Mouse (Mus musculus): ENCODE measurements at regions not wholly inside any gene's neighbourhood (a gene's known extent, or its start where the extent isn't known, plus 50 kb on each side); places are given as distances from the start of the nearest gene placed in this dataset.

- no peak for TF ChIP-seq POLR2A (IDR thresholded peaks at IDR 0.05; ENCODE audit: low read depth, low read length)
- no peak for TF ChIP-seq CTCF (IDR thresholded peaks at IDR 0.05; ENCODE audit: extremely low read depth, insufficient read depth, insufficient read length, insufficient replicate concordance)
- DNase-seq (ENCODE audit: low read depth in 1 of 2, low spot score in 2 of 2) = no peak
- no peak overlapping the region for H3K27ac ChIP-seq (ENCODE audit: insufficient read depth, low read length)
- no peaks in the 10 kb centered on the region for H3K27me3 ChIP-seq (ENCODE audit: control insufficient read depth, insufficient read depth, low read length)
- no peaks in the 10 kb centered on the region for H3K36me3 ChIP-seq (ENCODE audit: control insufficient read depth, insufficient read depth, low read length)
- H3K4me1 ChIP-seq (ENCODE audit: control insufficient read depth, insufficient read depth, insufficient read length) = no peaks in the 10 kb centered on the region; the same call in 1 of the 2 replicates
- no peak overlapping the region for H3K4me3 ChIP-seq (ENCODE audit: extremely low read depth, insufficient read depth, insufficient read length)
Observed at GRCm38 (mm10) chr3:21479846-21480245, 596.6 kb upstream of the Tbl1xr1 start.

GRCm38 (mm10) chr3:21484052-21484451 lies 592.4 kb upstream of the Tbl1xr1 start:
- H3K4me1 ChIP-seq (ENCODE audit: control insufficient read depth, insufficient read depth, insufficient read length) = no peaks in the 10 kb centered on the region; the same call in 1 of the 2 replicates
- no peak for TF ChIP-seq POLR2A (IDR thresholded peaks at IDR 0.05; ENCODE audit: low read depth, low read length)
- TF ChIP-seq CTCF (IDR thresholded peaks at IDR 0.05; ENCODE audit: extremely low read depth, insufficient read depth, insufficient read length, insufficient replicate concordance) = no peak
- no peaks in the 10 kb centered on the region for H3K36me3 ChIP-seq (ENCODE audit: control insufficient read depth, insufficient read depth, low read length)
- WGBS = 74% methylated on average over 2 of the region's 2 CpGs
- no peak for DNase-seq (ENCODE audit: low read depth in 1 of 2, low spot score in 2 of 2)
- H3K27ac ChIP-seq (ENCODE audit: insufficient read depth, low read length) = no peak overlapping the region
- no peaks in the 10 kb centered on the region for H3K27me3 ChIP-seq (ENCODE audit: control insufficient read depth, insufficient read depth, low read length)
- H3K4me3 ChIP-seq (ENCODE audit: extremely low read depth, insufficient read depth, insufficient read length) = no peak overlapping the region

- Histone ChIP-seq H3K4me1 (ENCODE audit: control insufficient read depth, insufficient read depth, insufficient read length) (no peaks in the 10 kb centered on the region; the same call in 1 of the 2 replicates), H3K4me3 (ENCODE audit: extremely low read depth, insufficient read depth, insufficient read length) (no peak overlapping the region), H3K27ac (ENCODE audit: insufficient read depth, low read length) (no peak overlapping the region), H3K36me3 (ENCODE audit: control insufficient read depth, insufficient read depth, low read length) (no peaks in the 10 kb centered on the region), H3K27me3 (ENCODE audit: control insufficient read depth, insufficient read depth, low read length) (no peaks in the 10 kb centered on the region)
- no peak for DNase-seq (ENCODE audit: low read depth in 1 of 2, low spot score in 2 of 2)
- TF ChIP-seq CTCF (IDR thresholded peaks at IDR 0.05; ENCODE audit: extremely low read depth, insufficient read depth, insufficient read length, insufficient replicate concordance) (no peak), POLR2A (IDR thresholded peaks at IDR 0.05; ENCODE audit: low read depth, low read length) (no peak)
Observed at GRCm38 (mm10) chr3:21485454-21485853, 591.0 kb upstream of the Tbl1xr1 start.

- no peak overlapping the region for H3K4me3 ChIP-seq (ENCODE audit: extremely low read depth, insufficient read depth, insufficient read length)
- DNase-seq (ENCODE audit: low read depth in 1 of 2, low spot score in 2 of 2) = no peak
- TF ChIP-seq CTCF (IDR thresholded peaks at IDR 0.05; ENCODE audit: extremely low read depth, insufficient read depth, insufficient read length, insufficient replicate concordance) (no peak), POLR2A (IDR thresholded peaks at IDR 0.05; ENCODE audit: low read depth, low read length) (no peak)
- H3K27ac ChIP-seq (ENCODE audit: insufficient read depth, low read length) = no peak overlapping the region
- H3K27me3 ChIP-seq (ENCODE audit: control insufficient read depth, insufficient read depth, low read length) = no peaks in the 10 kb centered on the region
- WGBS = 85% methylated on average over 1 of the region's 1 CpGs
- no peaks in the 10 kb centered on the region for H3K36me3 ChIP-seq (ENCODE audit: control insufficient read depth, insufficient read depth, low read length)
- H3K4me1 ChIP-seq (ENCODE audit: control insufficient read depth, insufficient read depth, insufficient read length) = no peaks in the 10 kb centered on the region; the same call in 1 of the 2 replicates
Observed at GRCm38 (mm10) chr3:21489547-21489946, 586.9 kb upstream of the Tbl1xr1 start.

GRCm38 (mm10) chr3:21492413-21492812 lies 584.0 kb upstream of the Tbl1xr1 start:
- Histone ChIP-seq H3K27ac (ENCODE audit: insufficient read depth, low read length) (no peak overlapping the region), H3K27me3 (ENCODE audit: control insufficient read depth, insufficient read depth, low read length) (no peaks in the 10 kb centered on the region), H3K4me3 (ENCODE audit: extremely low read depth, insufficient read depth, insufficient read length) (no peak overlapping the region), H3K4me1 (ENCODE audit: control insufficient read depth, insufficient read depth, insufficient read length) (no peaks in the 10 kb centered on the region), H3K36me3 (ENCODE audit: control insufficient read depth, insufficient read depth, low read length) (no peaks in the 10 kb centered on the region)
- TF ChIP-seq CTCF (IDR thresholded peaks at IDR 0.05; ENCODE audit: extremely low read depth, insufficient read depth, insufficient read length, insufficient replicate concordance) (no peak), POLR2A (IDR thresholded peaks at IDR 0.05; ENCODE audit: low read depth, low read length) (no peak)
- WGBS = 83% methylated on average over 3 of the region's 3 CpGs
- DNase-seq (ENCODE audit: low read depth in 1 of 2, low spot score in 2 of 2) = no peak

GRCm38 (mm10) chr3:21493384-21493783 lies 583.1 kb upstream of the Tbl1xr1 start:
- no peak for TF ChIP-seq POLR2A (IDR thresholded peaks at IDR 0.05; ENCODE audit: low read depth, low read length)
- TF ChIP-seq CTCF (IDR thresholded peaks at IDR 0.05; ENCODE audit: extremely low read depth, insufficient read depth, insufficient read length, insufficient replicate concordance) = no peak
- H3K4me3 ChIP-seq (ENCODE audit: extremely low read depth, insufficient read depth, insufficient read length) = no peak overlapping the region
- WGBS = 93% methylated on average over 6 of the region's 6 CpGs
- no peak overlapping the region for H3K27ac ChIP-seq (ENCODE audit: insufficient read depth, low read length)
- H3K4me1 ChIP-seq (ENCODE audit: control insufficient read depth, insufficient read depth, insufficient read length) = no peaks in the 10 kb centered on the region
- no peak for DNase-seq (ENCODE audit: low read depth in 1 of 2, low spot score in 2 of 2)
- no peaks in the 10 kb centered on the region for H3K36me3 ChIP-seq (ENCODE audit: control insufficient read depth, insufficient read depth, low read length)
- no peaks in the 10 kb centered on the region for H3K27me3 ChIP-seq (ENCODE audit: control insufficient read depth, insufficient read depth, low read length)

- no peaks in the 10 kb centered on the region for H3K27me3 ChIP-seq (ENCODE audit: control insufficient read depth, insufficient read depth, low read length)
- H3K27ac ChIP-seq (ENCODE audit: insufficient read depth, low read length) = no peak overlapping the region
- WGBS = 89% methylated on average over 3 of the region's 3 CpGs
- TF ChIP-seq POLR2A (IDR thresholded peaks at IDR 0.05; ENCODE audit: low read depth, low read length) = no peak
- TF ChIP-seq CTCF (IDR thresholded peaks at IDR 0.05; ENCODE audit: extremely low read depth, insufficient read depth, insufficient read length, insufficient replicate concordance) = no peak
- H3K4me1 ChIP-seq (ENCODE audit: control insufficient read depth, insufficient read depth, insufficient read length) = no peaks in the 10 kb centered on the region
- H3K4me3 ChIP-seq (ENCODE audit: extremely low read depth, insufficient read depth, insufficient read length) = no peak overlapping the region
- DNase-seq (ENCODE audit: low read depth in 1 of 2, low spot score in 2 of 2) = no peak
- H3K36me3 ChIP-seq (ENCODE audit: control insufficient read depth, insufficient read depth, low read length) = no peaks in the 10 kb centered on the region
Observed at GRCm38 (mm10) chr3:21494904-21495303, 581.5 kb upstream of the Tbl1xr1 start.

Data from spleen, adult 2 months (tissue).